Mouse (Mus musculus) thymus, postnatal 25 days (tissue): ENCODE measurements around the gene Cib2.
"Not testable (repeated sequence)": the region's sequence is repeated elsewhere in the genome, so short reads cannot be mapped to it uniquely, and the experiment has no call there.

Source experiments
- DNase-seq: peaks from one replicate; pipeline ENCODE4 v3.0.0; 2022

Cib2 gene

GRCm38 (mm10) chr9:54559771-54560471 lies at the start of gene Cib2:
Cib2 (minus strand) TSS chr9:54560218.
- DNase-seq, result peak; percentile 78

GRCm38 (mm10) chr9:54604886-54605285 lies 44.9 kb upstream of the Cib2 start:
- peak; percentile 43 for DNase-seq

- no peak for DNase-seq
Observed at GRCm38 (mm10) chr9:54604131-54604654, 44.2 kb upstream of the Cib2 start.

GRCm38 (mm10) chr9:54602916-54603315 lies 42.9 kb upstream of the Cib2 start:
- no peak for DNase-seq

GRCm38 (mm10) chr9:54602386-54602785 lies 42.4 kb upstream of the Cib2 start:
- no peak for DNase-seq

- DNase-seq, result no peak
Observed at GRCm38 (mm10) chr9:54596752-54597465, 36.9 kb upstream of the Cib2 start.

- not testable (repeated sequence) for DNase-seq
Observed at GRCm38 (mm10) chr9:54593652-54594051, 33.6 kb upstream of the Cib2 start.

- no peak for DNase-seq
Observed at GRCm38 (mm10) chr9:54587863-54588262, 27.8 kb upstream of the Cib2 start.

GRCm38 (mm10) chr9:54586199-54587061 lies 26.4 kb upstream of the Cib2 start, which contains the start of gene Idh3a:
Idh3a (plus strand) TSS chr9:54586334.
- DNase-seq, result peak; percentile 99

- DNase-seq, result no peak
Observed at GRCm38 (mm10) chr9:54585839-54586198, 25.8 kb upstream of the Cib2 start.

GRCm38 (mm10) chr9:54584127-54584526 lies 24.1 kb upstream of the Cib2 start:
- not testable (repeated sequence) for DNase-seq

GRCm38 (mm10) chr9:54583712-54584111 lies 23.7 kb upstream of the Cib2 start:
- DNase-seq, result no peak

GRCm38 (mm10) chr9:54571130-54571839 lies 11.3 kb upstream of the Cib2 start:
- no peak for DNase-seq

- DNase-seq, result no peak
Observed at GRCm38 (mm10) chr9:54568732-54569131, 8.7 kb upstream of the Cib2 start.

- no peak for DNase-seq
Observed at GRCm38 (mm10) chr9:54566958-54567357, 6.9 kb upstream of the Cib2 start.

GRCm38 (mm10) chr9:54560831-54561601 lies 998 bp upstream of the Cib2 start:
- no peak for DNase-seq

GRCm38 (mm10) chr9:54558731-54559130 lies 1.3 kb downstream of the Cib2 start:
- no peak for DNase-seq

- DNase-seq, result no peak
Observed at GRCm38 (mm10) chr9:54555044-54555443, 5.0 kb downstream of the Cib2 start.

GRCm38 (mm10) chr9:54552409-54552808 lies 7.6 kb downstream of the Cib2 start:
- peak; percentile 35 for DNase-seq

GRCm38 (mm10) chr9:54549433-54549832 lies 10.6 kb downstream of the Cib2 start:
- no peak for DNase-seq

GRCm38 (mm10) chr9:54547536-54547935 lies 12.5 kb downstream of the Cib2 start:
- DNase-seq, result peak; percentile 30

- DNase-seq, result no peak
Observed at GRCm38 (mm10) chr9:54544954-54545315, 15.1 kb downstream of the Cib2 start.
